Mouse (Mus musculus) stomach, postnatal 0 days (tissue): ENCODE results near the gene Zpr1.

Experiments
- CTCF ChIP-seq: IDR thresholded peaks from 2 replicates; pipeline ENCODE4 v1.5.1; 2016; ENCODE audit warnings: antibody characterized with exemption, low read depth, mild to moderate bottlenecking, moderate library complexity
- EP300 ChIP-seq: optimal IDR thresholded peaks from 2 replicates; pipeline ENCODE3; 2016; ENCODE audit warnings: antibody characterized with exemption

DNA sequence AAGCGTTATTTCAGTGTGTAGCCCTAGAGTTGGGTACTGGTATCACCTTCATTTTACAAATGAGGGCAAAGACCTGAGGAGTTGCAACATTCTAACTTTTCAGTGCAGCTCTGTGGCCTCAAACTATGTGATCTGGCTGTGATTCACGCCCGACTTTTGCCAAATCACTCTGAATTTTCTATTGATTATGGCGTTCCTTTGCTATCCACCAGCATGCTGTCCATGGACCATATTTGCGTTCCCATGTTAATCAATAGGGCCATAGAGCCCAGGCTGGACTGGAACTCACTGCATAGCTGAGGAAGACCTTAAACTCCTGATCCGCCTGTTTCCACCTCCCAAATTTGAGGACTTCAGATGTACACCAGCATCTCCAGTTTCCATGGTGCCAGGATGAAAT, 13.8 kb upstream of the Zpr1 start:
- TF ChIP-seq CTCF = no peak
- TF ChIP-seq EP300 = no peak
